In genomic region chr3:95882816-95883425, GRCm38 (mm10) we compare ENCODE assay signal across 8 mouse cellular contexts. TPM values are rescaled to one million over a fixed set of nuclear protein-coding genes. Genes with fewer than 3 reads are reported as not detected.
DNase-seq lines count a peak whose midpoint lies in the region; ATAC-seq lines count a peak whose summit lies in the region.

No protein-coding gene starts in this region.

- no peaks in the 10 kb centered on the region for H3K36me3 ChIP-seq in limb, embryonic 11.5 days (ENCODE audit: control insufficient read depth, insufficient read depth, low read length)
- H3K36me3 ChIP-seq in midbrain, embryonic 13.5 days, result no peaks in the 10 kb centered on the region
- no peaks in the 10 kb centered on the region for H3K36me3 ChIP-seq in splenic B cell, adult 2 months (ENCODE audit: control insufficient read depth, insufficient read depth, low read length, poor library complexity, severe bottlenecking)

- H3K27ac ChIP-seq in limb, embryonic 11.5 days (replicated peaks; ENCODE audit: low read depth, low read length), result no peak overlapping the region
- no peak overlapping the region for H3K27ac ChIP-seq in midbrain, embryonic 13.5 days

- H3K27me3 ChIP-seq in limb, embryonic 11.5 days (ENCODE audit: control insufficient read depth, insufficient read depth, low read length), result no peaks in the 10 kb centered on the region
- peaks cover 15% of the 10 kb centered on the region for H3K27me3 ChIP-seq in midbrain, embryonic 13.5 days
- H3K27me3 ChIP-seq in splenic B cell, adult 2 months (ENCODE audit: control insufficient read depth, insufficient read depth, low read length, poor library complexity, severe bottlenecking), result no peaks in the 10 kb centered on the region

- H3K4me2 ChIP-seq in limb, embryonic 11.5 days (ENCODE audit: low read depth, severe bottlenecking), result peak overlapping the region; percentile 95
- H3K4me2 ChIP-seq in midbrain, embryonic 13.5 days (replicated peaks), result peak overlapping the region; percentile 98

- H3K4me1 ChIP-seq in limb, embryonic 11.5 days (ENCODE audit: control insufficient read depth, insufficient read depth, low read length), result peaks cover 3% of the 10 kb centered on the region; the same call in 1 of the 2 replicates
- H3K4me1 ChIP-seq in midbrain, embryonic 13.5 days (replicated peaks), result peaks cover 16% of the 10 kb centered on the region

- H3K9me3 ChIP-seq in limb, embryonic 11.5 days (ENCODE audit: control insufficient read depth, low read length), result no peaks in the 10 kb centered on the region
- no peaks in the 10 kb centered on the region for H3K9me3 ChIP-seq in midbrain, embryonic 13.5 days

- peak overlapping the region; percentile 43 for H3K4me3 ChIP-seq in limb, embryonic 11.5 days (ENCODE audit: low read depth, low read length)
- peak overlapping the region; percentile 57 for H3K4me3 ChIP-seq in midbrain, embryonic 13.5 days (replicated peaks)

- H3K9ac ChIP-seq in limb, embryonic 11.5 days (ENCODE audit: low read length), result peak overlapping the region; percentile 28; the same call in 1 of the 2 replicates
- H3K9ac ChIP-seq in midbrain, embryonic 13.5 days (replicated peaks), result peak overlapping the region; percentile 42

- no peak for ATAC-seq in CD4-positive, CD25-positive, alpha-beta regulatory T cell, adult 4 months
- no peak for ATAC-seq in limb, embryonic 11.5 days (ENCODE audit: insufficient number of reproducible peaks, low FRiP score, low TSS enrichment, low read depth)
- ATAC-seq in midbrain, embryonic 13.5 days, result no peak

- 3% methylated on average over 24 of the region's 24 CpGs for WGBS in limb, embryonic 11.5 days
- WGBS in midbrain, embryonic 13.5 days, result 3% methylated on average over 24 of the region's 24 CpGs

- DNase-seq in CD4-positive, CD25-positive, alpha-beta regulatory T cell, adult 2 months (ENCODE audit: low read depth, low spot score), result peak; percentile 80
- DNase-seq in embryo, embryonic 10.5 days (ENCODE audit: low spot score), result peak; percentile 89
- peak; percentile 98 for DNase-seq in heart, adult 11 months
- DNase-seq in kidney, adult 11 months, result peak; percentile 81
- peak; percentile 79 for DNase-seq in limb, embryonic 11.5 days (ENCODE audit: low spot score)
- DNase-seq in splenic B cell, adult 2 months (ENCODE audit: low read depth, low spot score), result peak; percentile 83

RNA-seq across cellular contexts. Expression of gene Ciart, which starts 0.9 kb away (rescaled TPM):
- polyA plus RNA-seq in CD4-positive, CD25-positive, alpha-beta regulatory T cell, adult 4 months (2017; shearing (Covaris generic)), result 1 to 10 TPM; 9.1 to 9.7 TPM
- 7.1 and 7.5 TPM in 2 replicates for polyA plus RNA-seq in limb, embryonic 11.5 days (2014; fragmentation: Nextera tagmentation; extraction: Ambion mirVana)
- 3.2 and 4.8 TPM in 2 replicates for polyA plus RNA-seq in midbrain, embryonic 13.5 days (2015; fragmentation: Nextera tagmentation; extraction: Ambion mirVana)

RNA-seq across cellular contexts. Expression of gene BC028528, which starts 8.9 kb away (rescaled TPM):
- polyA plus RNA-seq in CD4-positive, CD25-positive, alpha-beta regulatory T cell, adult 4 months (2017; shearing (Covaris generic)), result 1 to 10 TPM; 1.0 to 3.3 TPM
- polyA plus RNA-seq in limb, embryonic 11.5 days (2014; fragmentation: Nextera tagmentation; extraction: Ambion mirVana), result 6.7 and 7.5 TPM in 2 replicates
- polyA plus RNA-seq in midbrain, embryonic 13.5 days (2015; fragmentation: Nextera tagmentation; extraction: Ambion mirVana), result 12.9 and 14.4 TPM in 2 replicates

RNA-seq across cellular contexts. Expression of gene Aph1a, which starts 10.8 kb away (rescaled TPM):
- polyA plus RNA-seq in CD4-positive, CD25-positive, alpha-beta regulatory T cell, adult 4 months (2017; shearing (Covaris generic)), result 10 to 100 TPM; 14.8 to 19.9 TPM
- 26.1 and 27.3 TPM in 2 replicates for polyA plus RNA-seq in limb, embryonic 11.5 days (2014; fragmentation: Nextera tagmentation; extraction: Ambion mirVana)
- polyA plus RNA-seq in midbrain, embryonic 13.5 days (2015; fragmentation: Nextera tagmentation; extraction: Ambion mirVana), result 32.6 and 33.8 TPM in 2 replicates

RNA-seq across cellular contexts. Expression of gene Mrps21, which starts 11.6 kb away (rescaled TPM):
- polyA plus RNA-seq in CD4-positive, CD25-positive, alpha-beta regulatory T cell, adult 4 months (2017; shearing (Covaris generic)), result 100 to 1,000 TPM; 296 to 307 TPM
- polyA plus RNA-seq in limb, embryonic 11.5 days (2014; fragmentation: Nextera tagmentation; extraction: Ambion mirVana), result 339 and 359 TPM in 2 replicates
- 340 TPM in 2 replicates for polyA plus RNA-seq in midbrain, embryonic 13.5 days (2015; fragmentation: Nextera tagmentation; extraction: Ambion mirVana)

RNA-seq across cellular contexts. Expression of gene Car14, which starts 21.6 kb away (rescaled TPM):
- polyA plus RNA-seq in CD4-positive, CD25-positive, alpha-beta regulatory T cell, adult 4 months (2017; shearing (Covaris generic)), result under 1 TPM in 1 of 2 experiments, not detected in 1; 0.39 TPM
- polyA plus RNA-seq in limb, embryonic 11.5 days (2014; fragmentation: Nextera tagmentation; extraction: Ambion mirVana), result 128 and 129 TPM in 2 replicates
- polyA plus RNA-seq in midbrain, embryonic 13.5 days (2015; fragmentation: Nextera tagmentation; extraction: Ambion mirVana), result 8.5 and 11.7 TPM in 2 replicates
